Mouse (Mus musculus): Measurements from ENCODE around the gene Arl4a.

- TF ChIP-seq GATA1 (IDR thresholded peaks at IDR 0.05; ENCODE audit: borderline replicate concordance, low read length), result no peak
- no peak for TF ChIP-seq FLI1 (IDR thresholded peaks at IDR 0.05; ENCODE audit: low read length)
Observed at GRCm38 (mm10) chr12:40037876-40038463, at the start of gene Arl4a.

Data from megakaryocyte, embryonic 14.5 days (primary cell).